Mouse (Mus musculus): ENCODE data around the gene Slc2a5.

Gene Slc2a5

DNA sequence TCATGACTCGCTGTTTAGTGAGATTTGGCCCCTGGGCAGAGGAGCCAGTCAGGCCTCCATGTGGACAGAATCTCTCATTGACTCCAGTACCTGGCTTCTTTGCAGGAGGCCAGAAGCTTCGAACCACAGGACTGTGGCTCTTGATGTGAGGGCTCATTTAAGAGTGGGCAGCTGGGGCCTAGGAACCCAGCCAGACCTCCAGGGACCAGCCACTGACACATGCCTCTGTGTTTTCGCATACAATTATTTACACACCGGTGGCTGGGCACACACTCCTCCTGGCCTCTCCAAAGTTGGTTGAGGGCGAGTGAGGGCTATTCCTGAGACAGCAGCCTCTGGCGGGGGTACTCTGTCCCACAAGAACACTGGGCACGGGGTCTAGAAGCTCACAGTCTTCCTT, 21.3 kb downstream of the Slc2a5 start:
- no peak for DNase-seq (ENCODE audit: low read depth, low spot score)

- DNase-seq (ENCODE audit: low read depth, low spot score), result no peak
Observed at GRCm38 (mm10) chr4:150144242-150144641, 25.2 kb downstream of the Slc2a5 start.

GRCm38 (mm10) chr4:150146286-150146685, 27.2 kb downstream of the Slc2a5 start:
- DNase-seq (ENCODE audit: low read depth, low spot score), result peak; percentile 83

DNA sequence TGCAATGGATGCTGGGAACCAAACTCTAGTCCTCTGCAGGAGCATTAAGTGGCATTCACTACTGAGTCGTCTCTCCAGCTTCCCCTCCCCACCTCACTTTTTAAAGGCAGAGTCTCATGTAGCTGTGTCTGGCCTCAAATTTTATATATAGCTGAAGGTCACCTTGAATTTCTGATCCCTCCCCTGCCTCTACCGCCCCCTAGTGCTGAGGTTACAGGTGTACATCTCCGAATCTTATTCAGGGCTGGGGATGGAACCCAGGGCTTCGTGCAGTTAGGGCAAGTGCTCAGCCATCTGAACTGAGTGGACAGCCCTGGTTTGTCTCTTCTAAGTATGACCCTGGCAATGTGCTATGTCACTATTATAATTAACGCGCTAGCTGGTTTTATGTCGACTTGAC, 32.0 kb downstream of the Slc2a5 start:
- DNase-seq (ENCODE audit: low read depth, low spot score), result no peak

DNA sequence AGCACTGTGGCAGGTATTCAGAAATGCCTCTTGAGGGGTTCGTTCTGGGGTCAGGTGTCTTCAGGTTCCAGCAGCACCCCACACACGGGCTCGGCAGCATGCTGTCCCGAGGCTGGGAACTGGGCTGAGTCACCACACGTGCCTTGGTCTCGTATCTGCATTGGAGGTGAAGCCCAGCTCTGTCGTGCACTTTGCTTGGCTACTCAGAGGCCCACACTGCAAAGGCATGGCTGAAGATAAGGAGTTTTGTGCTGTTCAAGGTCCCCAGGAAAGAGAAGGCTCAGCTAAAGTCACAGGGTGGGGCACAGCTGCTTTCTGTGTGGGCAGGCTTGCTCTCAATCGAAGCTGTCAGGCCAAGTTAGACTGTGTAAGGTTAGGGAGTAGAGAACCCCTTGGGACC, 33.4 kb downstream of the Slc2a5 start:
- DNase-seq (ENCODE audit: low read depth, low spot score), result no peak

GRCm38 (mm10) chr4:150155301-150155700, 36.2 kb downstream of the Slc2a5 start:
- DNase-seq (ENCODE audit: low read depth, low spot score), result no peak

DNA sequence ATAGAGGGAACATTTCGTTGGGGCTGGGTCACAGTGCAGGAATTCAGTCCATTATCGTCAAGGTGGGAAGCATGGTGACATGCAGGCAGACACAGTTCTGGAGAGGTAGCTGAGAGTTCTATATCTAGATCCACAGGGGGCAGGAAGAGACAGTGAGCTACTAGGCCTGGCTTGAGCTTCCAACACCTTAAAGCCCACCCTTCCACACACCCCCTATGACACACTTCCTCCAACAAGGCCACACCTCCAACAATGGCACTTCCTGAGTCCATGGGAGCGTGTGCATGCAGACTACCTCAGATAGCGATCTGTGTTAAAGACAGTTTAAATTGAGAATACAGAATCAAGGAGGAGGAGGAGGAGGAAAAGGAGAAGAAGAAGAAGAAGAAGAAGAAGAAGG, 36.6 kb downstream of the Slc2a5 start:
- no peak for DNase-seq (ENCODE audit: low read depth, low spot score)

DNA sequence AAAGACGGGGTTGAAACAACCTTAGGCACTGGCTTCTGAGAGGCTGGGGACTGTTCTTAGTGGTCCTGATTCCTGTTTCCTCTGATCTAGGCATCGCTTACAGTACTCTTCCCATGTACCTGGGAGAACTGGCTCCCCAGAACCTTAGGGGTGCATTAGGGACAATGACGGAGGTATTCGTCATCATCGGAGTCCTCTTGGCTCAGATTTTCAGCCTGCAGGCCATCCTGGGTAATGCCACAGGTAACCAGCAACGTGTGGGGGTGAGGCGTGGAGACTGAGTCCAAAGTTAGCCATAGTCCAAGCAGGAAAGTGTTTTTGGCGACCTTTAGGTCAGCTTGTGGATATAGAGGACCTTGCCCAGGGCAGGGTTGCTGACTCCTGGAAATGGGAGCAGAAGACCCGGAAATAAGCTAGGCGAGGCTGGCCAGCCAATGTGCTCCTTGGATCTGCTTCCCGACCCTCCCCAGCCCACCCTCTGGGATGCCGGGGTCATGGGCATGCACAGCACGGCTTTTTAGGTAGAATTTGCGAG, 38.3 kb downstream of the Slc2a5 start:
- DNase-seq (ENCODE audit: low read depth, low spot score), result no peak

DNA sequence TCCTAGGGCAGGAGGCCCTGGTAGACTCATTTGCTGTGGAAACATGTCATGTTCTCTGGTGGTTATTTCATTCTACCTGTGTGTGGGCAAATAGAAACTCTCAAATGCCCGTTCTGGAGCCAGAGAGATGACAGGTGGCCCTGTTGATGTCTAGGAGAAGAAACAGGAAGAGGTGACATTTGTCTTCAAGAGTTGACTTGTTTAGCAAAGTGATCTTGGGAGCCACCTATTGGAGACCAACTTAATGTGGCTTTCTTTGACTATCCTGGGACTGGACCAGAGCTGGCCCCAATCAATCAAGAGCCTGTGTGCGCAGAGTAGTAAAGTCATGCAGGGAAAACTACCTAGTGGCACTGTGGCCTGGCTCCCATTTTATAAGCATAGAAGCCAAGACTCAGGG, 40.4 kb downstream of the Slc2a5 start:
- DNase-seq (ENCODE audit: low read depth, low spot score), result no peak

DNA sequence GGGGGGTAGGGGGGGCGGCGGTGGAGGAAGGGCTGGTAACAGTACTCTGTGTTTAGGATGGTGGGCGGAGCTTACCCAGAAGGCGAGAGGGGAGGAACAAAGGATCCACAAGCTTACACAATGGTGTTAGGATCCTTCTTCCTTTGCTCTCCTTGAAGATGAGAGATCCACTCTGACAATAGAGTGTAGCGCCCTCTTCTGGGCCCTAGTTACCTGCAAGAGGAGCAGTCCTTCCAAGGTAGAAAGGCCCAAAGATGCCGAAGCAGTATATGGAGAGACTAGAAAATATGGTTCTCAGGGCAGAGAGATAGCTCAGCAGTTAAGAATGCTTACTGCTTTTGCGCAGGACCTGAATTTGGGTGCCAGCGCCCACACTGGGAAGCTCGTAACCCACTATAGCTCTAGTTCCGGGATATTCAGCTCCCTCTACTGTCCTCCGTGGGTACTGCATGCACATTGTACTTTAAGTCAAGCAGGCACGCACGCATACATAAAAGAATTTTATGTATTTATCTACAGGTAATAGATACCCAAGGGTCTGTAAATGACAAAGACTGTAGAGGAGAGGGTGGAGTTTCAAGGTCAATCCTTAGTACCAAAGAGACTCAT, 43.6 kb downstream of the Slc2a5 start:
- DNase-seq (ENCODE audit: low read depth, low spot score), result no peak

DNA sequence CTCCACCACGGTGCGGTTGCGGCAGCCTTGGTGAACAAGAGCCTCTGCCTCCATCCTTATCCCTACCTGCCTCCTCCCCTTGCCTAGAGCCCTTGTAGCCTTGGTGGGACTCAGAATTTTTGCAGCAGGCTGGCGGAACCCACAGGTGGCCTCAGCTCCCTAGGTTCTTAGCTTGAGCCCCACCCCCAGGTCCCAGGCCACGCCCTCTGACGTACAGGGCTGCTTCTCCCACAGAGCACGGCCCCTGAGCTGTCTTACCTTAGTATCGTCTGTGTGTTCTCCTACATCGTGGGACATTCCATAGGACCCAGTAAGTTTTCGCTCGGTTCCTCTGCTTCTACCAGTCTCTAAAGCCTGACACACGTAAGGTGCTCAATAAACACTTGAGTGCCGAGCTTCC, 45.8 kb downstream of the Slc2a5 start:
- DNase-seq (ENCODE audit: low read depth, low spot score), result no peak

- no peak for DNase-seq (ENCODE audit: low read depth, low spot score)
Observed at GRCm38 (mm10) chr4:150168406-150168805, 49.3 kb downstream of the Slc2a5 start.

GRCm38 (mm10) chr4:150172107-150172506, 53.0 kb downstream of the Slc2a5 start:
- DNase-seq (ENCODE audit: low read depth, low spot score), result no peak

DNA sequence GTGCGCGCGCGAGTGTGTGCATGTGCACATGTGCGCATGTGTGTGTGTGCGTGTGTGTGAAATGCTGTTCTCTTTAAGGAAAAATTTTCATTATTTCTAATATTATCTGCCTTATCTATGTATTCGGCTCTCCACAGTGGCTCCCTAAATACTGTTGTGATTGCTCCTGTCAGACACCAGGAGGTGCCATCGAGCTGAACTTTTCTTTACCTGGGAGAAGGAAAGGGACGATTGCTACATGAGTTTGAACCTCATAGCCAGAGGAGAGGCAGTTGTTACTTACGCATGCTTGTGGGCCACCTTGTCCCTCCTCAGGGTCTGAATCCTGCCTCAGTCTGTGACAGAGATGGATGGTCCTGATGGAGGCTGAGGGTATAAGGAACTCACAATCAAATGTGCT, 54.2 kb downstream of the Slc2a5 start:
- DNase-seq (ENCODE audit: low read depth, low spot score), result peak; percentile 65

- DNase-seq (ENCODE audit: low read depth, low spot score), result no peak
Observed at GRCm38 (mm10) chr4:150174027-150174426, 54.9 kb downstream of the Slc2a5 start.

DNA sequence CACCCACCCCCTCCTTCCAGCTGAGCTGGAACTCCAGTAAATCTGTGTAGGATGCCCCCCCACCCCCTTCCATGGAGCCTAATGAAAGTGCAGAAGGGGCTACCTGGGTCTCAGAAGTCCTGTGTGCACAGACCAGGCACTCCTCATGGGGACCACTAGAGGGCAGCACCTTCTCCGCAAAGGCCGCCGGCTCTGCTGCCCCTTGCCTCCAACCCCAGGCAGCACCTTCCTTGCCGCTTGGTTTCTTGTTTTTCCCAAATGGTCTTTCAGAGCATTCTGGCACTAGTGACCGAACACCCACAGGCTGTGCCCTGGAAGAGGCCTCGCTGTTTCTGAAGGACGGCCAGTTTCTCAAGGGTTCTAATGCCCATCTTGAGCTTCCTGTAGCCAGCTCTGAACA, 57.5 kb downstream of the Slc2a5 start:
- DNase-seq (ENCODE audit: low read depth, low spot score), result peak; percentile 37

DNA sequence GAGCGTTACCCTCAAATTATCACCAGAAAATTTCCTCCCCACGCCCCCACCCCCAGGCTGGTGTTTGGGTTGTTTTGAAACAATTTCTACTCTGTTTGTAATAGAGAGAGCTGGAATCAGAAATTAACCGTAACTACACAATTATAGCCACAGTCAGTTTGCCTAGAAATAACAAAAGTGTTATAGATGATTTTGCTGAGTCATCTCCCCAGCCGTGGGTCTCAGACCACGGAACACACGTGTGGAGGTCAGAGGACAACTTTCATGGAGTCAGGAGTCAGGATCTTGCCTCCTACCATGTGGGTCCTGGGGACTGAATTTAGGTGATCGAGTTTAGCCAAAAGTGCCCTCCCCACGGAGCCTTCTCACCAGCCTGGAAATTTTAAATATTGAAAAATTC, 58.0 kb downstream of the Slc2a5 start:
- no peak for DNase-seq (ENCODE audit: low read depth, low spot score)

DNA sequence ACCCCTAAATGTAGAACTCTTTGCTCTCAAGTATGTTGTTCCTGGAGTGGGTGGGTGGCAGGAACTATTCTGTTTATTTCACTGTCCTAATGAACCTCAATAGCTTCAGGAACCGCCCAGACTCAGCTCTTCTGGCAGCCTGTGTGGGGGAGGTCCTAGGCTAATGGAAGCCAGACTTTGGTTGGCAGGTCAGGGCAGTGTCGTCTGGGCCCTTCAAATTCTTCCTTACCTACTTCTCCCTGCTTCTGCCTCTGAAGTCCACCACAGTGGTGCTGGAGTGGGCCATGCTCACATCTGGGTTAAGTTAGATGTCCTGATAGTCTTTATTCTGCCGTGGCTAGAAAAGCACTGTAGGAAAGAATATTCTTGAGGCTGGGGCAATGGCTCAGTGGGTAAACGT, 59.0 kb downstream of the Slc2a5 start:
- DNase-seq (ENCODE audit: low read depth, low spot score), result peak; percentile 50

DNA sequence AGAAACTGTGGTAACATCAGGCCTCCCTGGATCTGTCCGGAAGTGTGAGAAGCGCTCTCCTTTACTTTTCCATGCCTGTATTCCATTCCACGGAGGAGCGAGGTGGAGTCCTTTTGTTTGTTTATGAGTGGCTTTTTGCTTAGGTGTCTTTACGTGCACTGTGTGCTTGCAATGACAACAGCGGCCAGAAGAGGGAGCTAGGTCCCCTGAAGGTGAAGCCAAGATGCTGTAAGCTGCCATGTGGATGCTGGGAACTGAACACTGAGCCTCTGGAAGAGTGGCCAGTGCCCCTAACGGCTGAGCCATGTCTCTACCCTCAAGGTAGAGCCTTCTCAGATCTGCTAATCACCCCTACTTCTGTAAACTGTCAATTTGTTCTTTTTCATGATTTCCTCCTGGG, 62.2 kb downstream of the Slc2a5 start:
- peak; percentile 31 for DNase-seq (ENCODE audit: low read depth, low spot score)

GRCm38 (mm10) chr4:150188236-150188635, 69.2 kb downstream of the Slc2a5 start:
- DNase-seq (ENCODE audit: low read depth, low spot score), result no peak

- no peak for DNase-seq (ENCODE audit: low read depth, low spot score)
Observed at GRCm38 (mm10) chr4:150192199-150192598, 73.1 kb downstream of the Slc2a5 start.
